Mouse (Mus musculus): Measurements from ENCODE around the gene BC030870.

GRCm38 (mm10) chr8:65064071-65064470, 65.3 kb downstream of the BC030870 start:
- no peak for TF ChIP-seq CTCF (IDR thresholded peaks at IDR 0.05; ENCODE audit: low read depth)
- TF ChIP-seq EP300 (IDR thresholded peaks at IDR 0.05; ENCODE audit: low read depth), result no peak

Data from heart, postnatal 0 days (tissue).